Mouse (Mus musculus): ENCODE data around the gene Rbm15b.

- no peak for TF ChIP-seq GATA1 (IDR thresholded peaks at IDR 0.05; ENCODE audit: borderline replicate concordance, low read length)
- no peak for TF ChIP-seq CTCF (IDR thresholded peaks at IDR 0.05; ENCODE audit: low read depth, low read length)
- no peak for TF ChIP-seq POLR2AphosphoS5 (IDR thresholded peaks at IDR 0.05; ENCODE audit: insufficient replicate concordance, low read depth, low read length)
Measured at GRCm38 (mm10) chr9:106856664-106857063, 30.6 kb downstream of the Rbm15b start.

All from G1E (cell line).